Mouse (Mus musculus): ENCODE measurements around the gene Parp6. TPM values are rescaled to one million over a fixed set of nuclear protein-coding genes. Genes with fewer than 3 reads are reported as not detected.

Gene Parp6
- 5.7 and 12.1 TPM in 2 replicates for polyA plus RNA-seq (2012; rRNA removed)

GRCm38 (mm10) chr9:59616622-59617306, at the start of gene Parp6:
Parp6 (plus strand) TSS chr9:59617284.
- H3K4me1 ChIP-seq (ENCODE audit: control insufficient read depth, insufficient read depth, insufficient read length, low read length), result no peaks in the 10 kb centered on the region
- H3K36me3 ChIP-seq (ENCODE audit: control insufficient read depth, insufficient read depth, low read length), result no peaks in the 10 kb centered on the region; the same call in 1 of the 2 replicates
- peak within 1 kb of the TSS; percentile 83 for H3K4me3 ChIP-seq (ENCODE audit: low read depth, low read length)
- peak within 1 kb of the TSS; percentile 29 for H3K27ac ChIP-seq (ENCODE audit: insufficient read depth, low read depth, low read length)
- H3K27me3 ChIP-seq (ENCODE audit: control insufficient read depth, insufficient read depth, low read length), result no peaks in the 10 kb centered on the region
- WGBS, result under 1% methylated on average over 36 of the region's 36 CpGs
- TF ChIP-seq CTCF (IDR thresholded peaks at IDR 0.05; ENCODE audit: extremely low read depth, insufficient read length, insufficient replicate concordance, low read depth, low read length) (no peak), POLR2A (IDR thresholded peaks at IDR 0.05; ENCODE audit: low read depth, low read length) (peak; percentile 68)

GRCm38 (mm10) chr9:59571852-59572251, 45.2 kb upstream of the Parp6 start:
- no peaks in the 10 kb centered on the region for H3K36me3 ChIP-seq (ENCODE audit: control insufficient read depth, insufficient read depth, low read length)
- WGBS, result 60% methylated on average over 2 of the region's 2 CpGs
- TF ChIP-seq POLR2A (IDR thresholded peaks at IDR 0.05; ENCODE audit: low read depth, low read length), result no peak
- TF ChIP-seq CTCF (IDR thresholded peaks at IDR 0.05; ENCODE audit: extremely low read depth, insufficient read length, insufficient replicate concordance, low read depth, low read length), result no peak

GRCm38 (mm10) chr9:59577401-59577800, 39.7 kb upstream of the Parp6 start:
- Histone ChIP-seq H3K4me1 (ENCODE audit: control insufficient read depth, insufficient read depth, insufficient read length, low read length) (peaks cover 11% of the 10 kb centered on the region), H3K27ac (ENCODE audit: insufficient read depth, low read depth, low read length) (no peak overlapping the region), H3K4me3 (ENCODE audit: low read depth, low read length) (peak overlapping the region; percentile 57), H3K36me3 (ENCODE audit: control insufficient read depth, insufficient read depth, low read length) (no peaks in the 10 kb centered on the region), H3K27me3 (ENCODE audit: control insufficient read depth, insufficient read depth, low read length) (peaks cover 8% of the 10 kb centered on the region; the same call in 1 of the 2 replicates)
- TF ChIP-seq CTCF (IDR thresholded peaks at IDR 0.05; ENCODE audit: extremely low read depth, insufficient read length, insufficient replicate concordance, low read depth, low read length) (no peak), POLR2A (IDR thresholded peaks at IDR 0.05; ENCODE audit: low read depth, low read length) (no peak)
- 12% methylated on average over 13 of the region's 13 CpGs for WGBS

More at GRCm38 (mm10) chr9:59571852-59572251, 45.2 kb upstream of the Parp6 start:
- Histone ChIP-seq H3K27ac (ENCODE audit: insufficient read depth, low read depth, low read length) (no peak overlapping the region), H3K27me3 (ENCODE audit: control insufficient read depth, insufficient read depth, low read length) (0 out of 2 replicates have a peak, but pooled peaks cover 5% of the 10 kb centered on the region), H3K4me3 (ENCODE audit: low read depth, low read length) (no peak overlapping the region), H3K4me1 (ENCODE audit: control insufficient read depth, insufficient read depth, insufficient read length, low read length) (no peaks in the 10 kb centered on the region)

GRCm38 (mm10) chr9:59577844-59578504, 39.1 kb upstream of the Parp6 start, which contains the start of gene Celf6:
Celf6 (plus strand) TSS chr9:59577917.
- Histone ChIP-seq H3K4me3 (ENCODE audit: low read depth, low read length) (peak within 1 kb of the TSS; percentile 57), H3K27ac (ENCODE audit: insufficient read depth, low read depth, low read length) (no peak within 1 kb of the TSS), H3K27me3 (ENCODE audit: control insufficient read depth, insufficient read depth, low read length) (peaks cover 8% of the 10 kb centered on the region; the same call in 1 of the 2 replicates), H3K36me3 (ENCODE audit: control insufficient read depth, insufficient read depth, low read length) (no peaks in the 10 kb centered on the region), H3K4me1 (ENCODE audit: control insufficient read depth, insufficient read depth, insufficient read length, low read length) (peaks cover 11% of the 10 kb centered on the region)
- no peak for TF ChIP-seq CTCF (IDR thresholded peaks at IDR 0.05; ENCODE audit: extremely low read depth, insufficient read length, insufficient replicate concordance, low read depth, low read length)
- TF ChIP-seq POLR2A (IDR thresholded peaks at IDR 0.05; ENCODE audit: low read depth, low read length), result no peak
- WGBS, result 2% methylated on average over 55 of the region's 61 CpGs

- Histone ChIP-seq H3K4me3 (ENCODE audit: low read depth, low read length) (peak overlapping the region; percentile 57), H3K36me3 (ENCODE audit: control insufficient read depth, insufficient read depth, low read length) (no peaks in the 10 kb centered on the region), H3K27me3 (ENCODE audit: control insufficient read depth, insufficient read depth, low read length) (peaks cover 8% of the 10 kb centered on the region; the same call in 1 of the 2 replicates), H3K27ac (ENCODE audit: insufficient read depth, low read depth, low read length) (no peak overlapping the region), H3K4me1 (ENCODE audit: control insufficient read depth, insufficient read depth, insufficient read length, low read length) (peaks cover 11% of the 10 kb centered on the region)
- TF ChIP-seq CTCF (IDR thresholded peaks at IDR 0.05; ENCODE audit: extremely low read depth, insufficient read length, insufficient replicate concordance, low read depth, low read length) (no peak), POLR2A (IDR thresholded peaks at IDR 0.05; ENCODE audit: low read depth, low read length) (no peak)
- 2% methylated on average over 20 of the region's 20 CpGs for WGBS
Observed at GRCm38 (mm10) chr9:59578505-59578867, 38.6 kb upstream of the Parp6 start.

- no peaks in the 10 kb centered on the region for H3K27me3 ChIP-seq (ENCODE audit: control insufficient read depth, insufficient read depth, low read length)
- WGBS, result 2% methylated on average over 13 of the region's 13 CpGs
- no peaks in the 10 kb centered on the region for H3K4me1 ChIP-seq (ENCODE audit: control insufficient read depth, insufficient read depth, insufficient read length, low read length)
- no peak for TF ChIP-seq POLR2A (IDR thresholded peaks at IDR 0.05; ENCODE audit: low read depth, low read length)
- peak; percentile 83; the same call in 1 of the 2 replicates for TF ChIP-seq CTCF (IDR thresholded peaks at IDR 0.05; ENCODE audit: extremely low read depth, insufficient read length, insufficient replicate concordance, low read depth, low read length)
- H3K36me3 ChIP-seq (ENCODE audit: control insufficient read depth, insufficient read depth, low read length), result no peaks in the 10 kb centered on the region
- H3K27ac ChIP-seq (ENCODE audit: insufficient read depth, low read depth, low read length), result no peak overlapping the region
- peak overlapping the region; percentile 34 for H3K4me3 ChIP-seq (ENCODE audit: low read depth, low read length)
Observed at GRCm38 (mm10) chr9:59584871-59585308, 32.2 kb upstream of the Parp6 start.

GRCm38 (mm10) chr9:59588252-59588651, 28.8 kb upstream of the Parp6 start:
- Histone ChIP-seq H3K36me3 (ENCODE audit: control insufficient read depth, insufficient read depth, low read length) (no peaks in the 10 kb centered on the region), H3K4me3 (ENCODE audit: low read depth, low read length) (no peak overlapping the region), H3K27me3 (ENCODE audit: control insufficient read depth, insufficient read depth, low read length) (no peaks in the 10 kb centered on the region), H3K27ac (ENCODE audit: insufficient read depth, low read depth, low read length) (no peak overlapping the region), H3K4me1 (ENCODE audit: control insufficient read depth, insufficient read depth, insufficient read length, low read length) (no peaks in the 10 kb centered on the region)
- WGBS, result 64% methylated on average over 5 of the region's 5 CpGs
- TF ChIP-seq CTCF (IDR thresholded peaks at IDR 0.05; ENCODE audit: extremely low read depth, insufficient read length, insufficient replicate concordance, low read depth, low read length) (no peak), POLR2A (IDR thresholded peaks at IDR 0.05; ENCODE audit: low read depth, low read length) (no peak)

Data from small intestine, adult 2 months (tissue).